ENCODE assay signal across 34 mouse cellular contexts in the genomic region with DNA sequence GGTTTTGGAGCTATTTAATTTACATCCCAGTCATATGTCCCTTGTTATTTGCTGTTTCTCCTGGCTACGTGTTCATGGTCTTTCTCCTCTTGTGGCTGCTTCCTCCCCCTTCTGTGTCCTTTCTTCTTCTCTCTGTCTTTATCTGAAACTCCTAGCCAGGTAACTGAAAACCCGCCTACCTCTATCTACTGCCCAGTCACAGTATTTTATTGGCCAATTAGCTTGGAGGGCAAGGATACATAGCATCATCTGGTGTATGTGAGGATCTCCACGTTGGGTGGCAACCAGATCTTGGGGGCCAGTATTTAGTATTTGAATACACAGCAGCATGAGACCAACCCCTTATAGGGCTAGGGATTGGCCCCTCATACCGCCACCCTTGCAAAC. TPM values are rescaled to one million over a fixed set of nuclear protein-coding genes. Genes with fewer than 3 reads are reported as not detected.
DNase-seq lines count a peak whose midpoint lies in the region; ATAC-seq lines count a peak whose summit lies in the region.
"Had no signal": no experiment of that assay in that cellular context is flagged by ENCODE, and none has a peak within 500 bp of the region (broad histone marks: within the 10 kb centered on the region; RNA-seq: fewer than 3 reads in every experiment).

No protein-coding gene starts in this region.

- no peaks in the 10 kb centered on the region for H3K36me3 ChIP-seq in intestine, embryonic 15.5 days
- no peaks in the 10 kb centered on the region for H3K36me3 ChIP-seq in macrophage (ENCODE audit: inconsistent target)
- H3K36me3 ChIP-seq: heart, embryonic 13.5 days had no signal

- no peak overlapping the region for H3K4me2 ChIP-seq in intestine, embryonic 15.5 days (replicated peaks)
- H3K4me2 ChIP-seq: heart, embryonic 13.5 days; hindbrain, embryonic 14.5 days had no signal

- H3K4me3 ChIP-seq in intestine, embryonic 15.5 days (replicated peaks), result no peak overlapping the region
- no peak overlapping the region for H3K4me3 ChIP-seq in macrophage (ENCODE audit: inconsistent target)
- H3K4me3 ChIP-seq: gastrocnemius, adult 2 months; heart, embryonic 13.5 days had no signal

- H3K27ac ChIP-seq in intestine, embryonic 15.5 days, result no peak overlapping the region
- H3K27ac ChIP-seq in macrophage, result peak overlapping the region; percentile 92
- H3K27ac ChIP-seq: gastrocnemius, adult 2 months; heart, embryonic 13.5 days; hindbrain, embryonic 14.5 days; hindbrain, postnatal 0 days had no signal

- WGBS in intestine, embryonic 15.5 days, result 66% methylated on average over 4 of the region's 4 CpGs
- WGBS in macrophage (ENCODE audit: missing documents), result 56% methylated on average over 4 of the region's 4 CpGs

- H3K4me1 ChIP-seq in intestine, embryonic 15.5 days (replicated peaks), result no peaks in the 10 kb centered on the region

- ATAC-seq in activated CD4-positive, CD25-positive, alpha-beta regulatory T cell, adult 4 months, result peak; percentile 12
- peak; percentile 73 for ATAC-seq in intestine, embryonic 15.5 days
- ATAC-seq: forebrain, embryonic 14.5 days; forebrain, postnatal 0 days; hindbrain, postnatal 0 days; Patski had no signal

- H3K9ac ChIP-seq in intestine, embryonic 15.5 days, result no peak overlapping the region
- H3K9ac ChIP-seq: forebrain, postnatal 0 days; heart, embryonic 13.5 days; hindbrain, embryonic 14.5 days had no signal

- peaks cover 40% of the 10 kb centered on the region for H3K79me2 ChIP-seq in macrophage (ENCODE audit: inconsistent target)

- no peaks in the 10 kb centered on the region for H3K27me3 ChIP-seq in intestine, embryonic 15.5 days (replicated peaks)
- H3K27me3 ChIP-seq: heart, embryonic 13.5 days had no signal

- no peaks in the 10 kb centered on the region for H3K9me3 ChIP-seq in intestine, embryonic 15.5 days
- H3K9me3 ChIP-seq: heart, embryonic 13.5 days had no signal

- peak; percentile 11 for DNase-seq in CD4-positive, CD25-positive, alpha-beta regulatory T cell, adult 2 months (ENCODE audit: low read depth, low spot score)
- no peak for DNase-seq in embryo, embryonic 11 days
- DNase-seq in left cerebral cortex, adult 11 months (ENCODE audit: low spot score), result no peak
- no peak for DNase-seq in MN1 (ENCODE audit: low spot score)
- DNase-seq: adrenal gland, postnatal 25 days; cerebellum, adult 11-12 months; cerebellum, adult 8-10 months; cerebellum, postnatal 10 days; cerebellum, postnatal 36 days; forebrain, postnatal 0 days; gastrocnemius, adult 2 months; gastrocnemius, postnatal 14 days; heart, postnatal 14 days; heart, postnatal 4 days had no signal

RNA-seq across cellular contexts. Expression of gene Tmem273, which starts 1.0 kb away (rescaled TPM):
- polyA plus RNA-seq in activated CD4-positive, CD25-positive, alpha-beta regulatory T cell, adult 4 months (2017; shearing (Covaris generic)), result 1 to 10 TPM; 2.9 to 4.8 TPM
- polyA plus RNA-seq in intestine, embryonic 15.5 days (2015; fragmentation: Nextera tagmentation; extraction: Ambion mirVana), result 1.3 and 2.0 TPM in 2 replicates
- 100 to 1,000 TPM in 7 of 26 experiments, 10 to 100 TPM in 17, 1 to 10 TPM in 2; 3.0 to 142 (median 70.4) TPM for total RNA-seq in macrophage (2018; cell fraction: chromatin; rRNA removed)
- 10 to 100 TPM; 15.5 to 57.2 (median 27.6) TPM for total RNA-seq in macrophage (2018; cell fraction: cytosol; rRNA removed)
- 100 to 1,000 TPM in 5 of 26 experiments, 10 to 100 TPM in 20, 1 to 10 TPM in 1; 4.5 to 137 (median 54.5) TPM for total RNA-seq in macrophage (2018; cell fraction: nucleus; rRNA removed)
- 50.0 to 64.0 TPM (median 56.3 TPM) in 3 replicates for polyA plus RNA-seq in macrophage (2018)
- total RNA-seq: ES-E14; forebrain, postnatal 0 days had no signal
- polyA plus RNA-seq: forebrain, embryonic 11.5 days; Patski had no signal

RNA-seq across cellular contexts. Expression of gene Fam170b, which starts 49.0 kb away (rescaled TPM):
- not detected for polyA plus RNA-seq in activated CD4-positive, CD25-positive, alpha-beta regulatory T cell, adult 4 months (2017; shearing (Covaris generic))
- polyA plus RNA-seq in intestine, embryonic 15.5 days (2015; fragmentation: Nextera tagmentation; extraction: Ambion mirVana), result 0.06 and 0.11 TPM in 2 replicates
- total RNA-seq in macrophage (2018; cell fraction: chromatin; rRNA removed), result 1 to 10 TPM in 13 of 26 experiments, under 1 TPM in 9, not detected in 4; 0.26 to 1.9 (median 1.1) TPM
- under 1 TPM in 25 of 26 experiments, not detected in 1; 0.04 to 0.33 (median 0.17) TPM for total RNA-seq in macrophage (2018; cell fraction: cytosol; rRNA removed)
- 1 to 10 TPM in 5 of 26 experiments, under 1 TPM in 16, not detected in 5; 0.31 to 1.4 (median 0.68) TPM for total RNA-seq in macrophage (2018; cell fraction: nucleus; rRNA removed)
- 0.15 to 0.16 TPM in 2 of 3 replicates, not detected in the other for polyA plus RNA-seq in macrophage (2018)
- total RNA-seq: forebrain, postnatal 0 days; gastrocnemius, adult 2 months; gastrocnemius, postnatal 14 days; gastrocnemius, postnatal 4 days; heart, adult 18-20 months; heart, postnatal 14 days; hindbrain, postnatal 0 days had no signal
- polyA plus RNA-seq: cortical plate, adult 2 months; embryonic facial prominence, embryonic 11.5 days; embryonic facial prominence, embryonic 14.5 days; forebrain, embryonic 11.5 days; forebrain, embryonic 14.5 days; forebrain, postnatal 0 days; frontal cortex, adult 2 months; heart, embryonic 16.5 days; hindbrain, embryonic 11.5 days; hindbrain, embryonic 14.5 days; hindbrain, postnatal 0 days; intestine, embryonic 14.5 days; kidney, adult 2 months; Patski had no signal
